Mouse (Mus musculus) ES-Bruce4 (cell line): ENCODE results near the gene Bcl2. TPM values are rescaled to one million over a fixed set of nuclear protein-coding genes. Genes with fewer than 3 reads are reported as not detected.

Source experiments
- H3K27ac ChIP-seq: 2 replicates; pipeline ENCODE4 v1.5.1; 2012; ENCODE audit warnings: low read length, inconsistent platforms; ENCODE audit not compliant: insufficient read depth
- H3K27me3 ChIP-seq: 2 replicates; pipeline ENCODE4 v1.6.1; 2012; ENCODE audit warnings: mild to moderate bottlenecking, low read length, inconsistent platforms; ENCODE audit not compliant: control insufficient read depth, poor library complexity, insufficient read depth, severe bottlenecking
- H3K36me3 ChIP-seq: 2 replicates; pipeline ENCODE4 v1.6.1; 2012; ENCODE audit warnings: inconsistent platforms, mild to moderate bottlenecking, low read length, moderate library complexity; ENCODE audit not compliant: control insufficient read depth, poor library complexity, insufficient read depth, severe bottlenecking
- H3K4me1 ChIP-seq: one replicate; pipeline ENCODE4 v1.8.1; 2011; ENCODE audit warnings: low read length; ENCODE audit not compliant: control insufficient read depth, insufficient read depth
- H3K4me3 ChIP-seq: 2 replicates; pipeline ENCODE4 v1.5.1; 2011; ENCODE audit warnings: low read depth, mild to moderate bottlenecking, low read length
- H3K9ac ChIP-seq: 2 replicates; pipeline ENCODE4 v1.6.1; 2012; ENCODE audit warnings: low read depth, mild to moderate bottlenecking, inconsistent platforms; ENCODE audit not compliant: poor library complexity, severe bottlenecking
- H3K9me3 ChIP-seq: replicated peaks from 2 replicates; pipeline ENCODE4 v1.6.1; 2012; ENCODE audit warnings: mild to moderate bottlenecking, low read length, inconsistent platforms; ENCODE audit not compliant: control insufficient read depth, poor library complexity, insufficient read depth, severe bottlenecking
- CTCF ChIP-seq: IDR thresholded peaks from one replicate; pipeline ENCODE4 v1.8.1; 2011; ENCODE audit warnings: low read depth, low read length
- EP300 ChIP-seq: IDR thresholded peaks from 2 replicates; pipeline ENCODE4 v1.6.1; 2011; ENCODE audit warnings: low read depth, low read length; ENCODE audit not compliant: insufficient read depth
- POLR2A ChIP-seq: IDR thresholded peaks from one replicate; pipeline ENCODE4 v1.8.1; 2011; ENCODE audit warnings: low read length; ENCODE audit not compliant: insufficient read depth
- polyA plus RNA-seq: library from polyadenylated mRNA; stranded (reverse); fragments of >200 nt; gene quantifications from 2 replicates; pipeline ENCODE4 v1.2.4, GENCODE M21; 2011; ENCODE audit warnings: low read depth; ENCODE audit not compliant: missing spikeins, insufficient read depth, insufficient read length

The Bcl2 gene
- polyA plus RNA-seq, 1 experiment, result 3.0 TPM

DNA sequence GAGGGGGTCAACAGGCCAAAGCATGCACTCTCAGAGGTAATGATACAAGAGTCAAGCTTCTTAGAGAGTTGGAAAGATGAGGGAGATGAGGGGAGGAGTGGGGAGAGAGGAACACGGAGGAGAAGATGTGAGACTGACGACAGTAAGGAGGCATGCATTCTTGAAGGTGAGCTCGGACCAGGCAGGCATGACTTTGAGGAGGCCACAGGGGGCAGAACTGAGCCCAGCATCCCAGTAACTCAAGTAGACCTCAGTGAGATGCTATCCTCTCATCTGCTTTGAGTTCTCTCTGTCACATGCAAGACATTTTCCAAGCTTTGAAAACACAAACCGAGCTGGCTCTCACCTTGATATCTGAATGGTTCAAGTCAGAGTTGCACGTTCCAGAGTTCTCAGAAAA lies 100.7 kb downstream of the Bcl2 start:
- no peaks in the 10 kb centered on the region for H3K36me3 ChIP-seq
- H3K9me3 ChIP-seq, result no peaks in the 10 kb centered on the region
- H3K27ac ChIP-seq, result no peak overlapping the region
- H3K4me1 ChIP-seq, result no peaks in the 10 kb centered on the region
- H3K27me3 ChIP-seq, result no peaks in the 10 kb centered on the region
- TF ChIP-seq POLR2A (no peak), CTCF (peak; percentile 9)
- H3K9ac ChIP-seq, result no peak overlapping the region
- H3K4me3 ChIP-seq, result no peak overlapping the region

DNA sequence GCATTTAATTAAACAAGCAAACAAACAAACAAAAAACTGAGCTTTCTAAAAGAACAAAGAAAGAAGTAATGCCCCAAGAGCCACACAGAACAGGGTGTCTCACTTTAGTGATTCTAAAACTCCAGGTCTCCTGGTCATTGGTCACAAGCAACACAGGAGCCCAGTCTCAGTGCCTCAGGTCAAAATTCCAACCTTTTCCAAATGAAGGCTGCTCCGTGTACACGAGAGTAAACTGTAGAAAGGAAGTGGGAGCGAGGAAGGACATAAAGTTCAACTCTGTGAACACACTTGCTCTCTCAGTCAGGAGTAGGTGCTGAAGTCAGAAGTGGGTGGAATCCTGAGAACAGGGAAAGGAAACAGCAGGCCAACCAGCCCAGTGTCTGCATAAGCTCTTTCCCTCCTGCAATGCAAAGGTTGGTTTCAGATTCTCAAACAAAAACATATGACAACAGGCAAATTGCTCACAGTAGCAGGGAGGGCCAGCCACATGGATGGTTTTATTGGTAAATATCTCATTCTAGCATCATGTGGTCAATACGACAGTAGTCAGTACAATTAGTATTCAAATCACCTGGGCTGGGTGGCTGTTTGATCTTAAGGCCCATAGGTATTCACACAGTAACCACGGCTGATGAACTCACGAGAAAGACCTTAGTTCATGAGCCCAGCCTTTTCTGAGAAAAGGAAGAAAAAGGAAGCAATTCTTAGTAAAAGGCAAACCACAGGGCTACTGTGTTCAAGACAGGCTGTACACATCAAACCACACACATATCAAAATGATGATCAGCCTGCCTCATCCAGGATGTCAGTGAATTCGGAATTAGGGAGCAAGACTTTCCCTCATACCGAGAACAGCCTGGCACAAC lies 101.7 kb downstream of the Bcl2 start:
- Histone ChIP-seq H3K4me1 (no peaks in the 10 kb centered on the region), H3K36me3 (no peaks in the 10 kb centered on the region), H3K9ac (no peak overlapping the region), H3K9me3 (no peaks in the 10 kb centered on the region), H3K27ac (no peak overlapping the region), H3K4me3 (no peak overlapping the region), H3K27me3 (no peaks in the 10 kb centered on the region)
- no peak for TF ChIP-seq POLR2A
- no peak for TF ChIP-seq EP300
- TF ChIP-seq CTCF, result no peak

DNA sequence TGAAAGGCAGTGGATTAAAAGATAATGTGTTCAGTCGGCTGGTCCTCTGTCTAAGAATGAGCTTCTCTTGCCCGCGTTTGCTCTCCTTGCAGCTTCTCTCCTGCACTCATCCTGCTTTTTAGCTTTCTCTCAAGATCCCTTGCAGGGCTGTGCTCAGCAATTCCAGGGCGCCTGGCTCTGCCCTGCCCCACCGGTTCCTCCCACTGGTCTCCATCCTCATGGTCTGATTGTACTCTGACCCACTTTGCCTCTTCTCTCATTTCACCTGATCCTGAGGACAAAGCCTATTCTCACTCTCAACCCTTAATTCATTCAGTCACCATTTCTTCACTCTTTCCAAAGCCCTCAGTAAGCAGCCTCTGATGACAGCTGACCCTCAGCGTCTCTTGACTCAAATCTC lies 102.8 kb downstream of the Bcl2 start:
- Histone ChIP-seq H3K9me3 (no peaks in the 10 kb centered on the region), H3K9ac (no peak overlapping the region), H3K27me3 (no peaks in the 10 kb centered on the region), H3K36me3 (no peaks in the 10 kb centered on the region), H3K4me3 (no peak overlapping the region), H3K27ac (no peak overlapping the region), H3K4me1 (no peaks in the 10 kb centered on the region)
- no peak for TF ChIP-seq CTCF
- TF ChIP-seq POLR2A, result no peak
- TF ChIP-seq EP300, result no peak

DNA sequence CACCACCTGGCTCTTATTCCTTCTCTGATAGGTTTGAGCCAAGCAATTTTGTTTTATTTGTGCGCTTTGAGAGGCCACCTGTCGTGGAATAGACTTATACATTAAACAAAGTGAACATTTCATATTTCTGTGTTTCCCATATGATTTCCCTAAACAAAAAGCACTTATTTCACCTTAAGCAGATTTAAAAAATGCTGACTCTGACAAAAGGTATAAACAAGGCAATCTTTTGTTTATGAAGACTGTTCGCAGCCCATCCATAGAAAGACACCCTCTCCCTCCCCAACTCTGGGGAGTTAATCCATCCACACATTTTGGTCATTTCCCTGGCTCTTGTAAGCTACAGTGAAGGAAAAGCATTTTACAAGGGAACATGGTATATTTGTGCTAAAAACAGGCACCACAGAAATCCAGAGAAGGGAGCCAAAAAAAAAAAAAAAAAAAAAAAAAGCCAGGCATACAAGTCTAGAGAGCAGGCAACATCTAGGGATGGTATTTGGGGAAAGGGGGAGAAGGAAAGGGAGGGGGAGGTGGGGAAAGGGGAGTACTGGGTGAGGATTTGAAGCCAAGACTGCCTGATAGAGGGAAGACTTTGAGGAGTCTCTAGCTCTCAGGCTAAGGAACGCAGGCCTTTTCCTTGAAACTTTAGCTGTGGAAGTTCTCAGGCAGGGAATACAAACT lies 105.8 kb downstream of the Bcl2 start:
- Histone ChIP-seq H3K27me3 (no peaks in the 10 kb centered on the region), H3K4me3 (no peak overlapping the region), H3K9me3 (no peaks in the 10 kb centered on the region), H3K9ac (no peak overlapping the region), H3K27ac (no peak overlapping the region), H3K4me1 (no peaks in the 10 kb centered on the region), H3K36me3 (no peaks in the 10 kb centered on the region)
- TF ChIP-seq POLR2A (no peak), EP300 (no peak), CTCF (no peak)

DNA sequence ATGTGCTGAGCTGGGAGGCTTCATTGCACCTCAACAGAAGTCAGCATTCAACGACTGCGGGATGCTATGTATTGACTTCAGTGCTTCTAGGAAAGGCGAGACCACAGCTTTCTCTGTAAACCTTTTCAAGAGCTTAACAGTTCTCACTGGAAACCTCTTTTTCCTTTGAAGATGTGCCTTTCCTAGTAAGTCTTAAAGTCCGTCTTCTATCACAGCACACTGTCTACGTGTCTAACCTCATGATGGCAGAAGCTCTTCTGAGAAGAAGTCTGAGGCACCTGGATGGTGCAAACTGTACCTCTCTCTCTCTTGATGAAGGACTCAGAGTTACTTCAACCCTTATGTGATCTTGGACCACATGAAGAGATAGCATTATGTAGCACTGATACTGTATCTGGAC lies 107.1 kb downstream of the Bcl2 start:
- Histone ChIP-seq H3K27me3 (no peaks in the 10 kb centered on the region), H3K4me3 (no peak overlapping the region), H3K9me3 (no peaks in the 10 kb centered on the region), H3K27ac (no peak overlapping the region), H3K4me1 (no peaks in the 10 kb centered on the region), H3K9ac (no peak overlapping the region), H3K36me3 (no peaks in the 10 kb centered on the region)
- TF ChIP-seq EP300 (no peak), POLR2A (no peak), CTCF (no peak)

DNA sequence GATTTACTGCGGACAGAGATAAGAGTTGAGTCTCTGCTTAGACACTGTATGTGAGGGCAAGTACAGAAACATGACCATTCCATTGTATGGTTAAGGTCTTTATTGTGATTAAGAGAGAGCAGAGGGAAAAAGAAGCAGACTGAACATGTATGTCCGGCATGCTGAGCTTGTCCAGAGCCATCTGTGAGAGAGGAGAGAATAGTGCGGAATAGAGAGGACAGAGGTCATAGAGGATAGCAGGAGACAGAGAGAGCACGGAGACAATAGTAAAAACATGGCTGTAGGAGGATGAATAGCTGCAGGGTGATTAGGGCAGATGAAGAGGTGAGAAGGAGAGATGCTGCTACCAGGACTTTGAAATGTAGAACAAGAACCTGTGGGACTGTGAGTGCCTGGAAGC lies 110.7 kb downstream of the Bcl2 start:
- TF ChIP-seq EP300, result no peak
- TF ChIP-seq CTCF, result no peak
- TF ChIP-seq POLR2A, result no peak

More for the DNA sequence above, 110.7 kb downstream of the Bcl2 start:
- Histone ChIP-seq H3K9me3 (no peaks in the 10 kb centered on the region), H3K9ac (no peak overlapping the region), H3K4me3 (no peak overlapping the region), H3K4me1 (no peaks in the 10 kb centered on the region), H3K27ac (no peak overlapping the region), H3K27me3 (no peaks in the 10 kb centered on the region), H3K36me3 (no peaks in the 10 kb centered on the region)
